Mouse (Mus musculus) small intestine, adult 2 months (tissue): ENCODE measurements around the gene Izumo1r. TPM values are rescaled to one million over a fixed set of nuclear protein-coding genes. Genes with fewer than 3 reads are reported as not detected.
A peak's percentile ranks its signal among the peaks of the same experiment; 100 is the strongest.

Source experiments
- H3K27ac ChIP-seq: fragments of 200-500 bp; 2 replicates; pipeline ENCODE4 v1.5.1; 2012; ENCODE audit warnings: low read depth, low read length, control low read depth, inconsistent platforms; ENCODE audit not compliant: insufficient read depth
- H3K27me3 ChIP-seq: fragments of 200-500 bp; 2 replicates; pipeline ENCODE4 v1.6.1; 2012; ENCODE audit warnings: mild to moderate bottlenecking, moderate library complexity, low read length, inconsistent platforms; ENCODE audit not compliant: control insufficient read depth, insufficient read depth
- H3K36me3 ChIP-seq: fragments of 200-500 bp; 2 replicates; pipeline ENCODE4 v1.6.1; 2012; ENCODE audit warnings: mild to moderate bottlenecking, low read length, control low read depth, inconsistent platforms; ENCODE audit not compliant: control insufficient read depth, insufficient read depth
- H3K4me1 ChIP-seq: fragments of 200-500 bp; 2 replicates; pipeline ENCODE4 v1.6.1; 2012; ENCODE audit warnings: low read length, inconsistent platforms, mixed read lengths; ENCODE audit not compliant: control insufficient read depth, insufficient read depth, insufficient read length
- H3K4me3 ChIP-seq: fragments of 200-500 bp; 2 replicates; pipeline ENCODE4 v1.5.1; 2012; ENCODE audit warnings: low read depth, mild to moderate bottlenecking, control low read depth, inconsistent platforms, low read length, moderate library complexity
- CTCF ChIP-seq: fragments of 200-500 bp; IDR thresholded peaks from 2 replicates; pipeline ENCODE4 v1.5.1; 2012; ENCODE audit warnings: low read depth, mild to moderate bottlenecking, control low read depth, inconsistent platforms, low read length, moderate library complexity, mixed read lengths; ENCODE audit not compliant: insufficient replicate concordance, insufficient read length; ENCODE audit errors: extremely low read depth
- POLR2A ChIP-seq: fragments of 200-500 bp; IDR thresholded peaks from 2 replicates; pipeline ENCODE4 v1.6.1; 2012; ENCODE audit warnings: low read depth, mild to moderate bottlenecking, control low read depth, inconsistent platforms, low read length, moderate library complexity
- WGBS: fragments of 180-500 bp; shearing (Covaris S2); methylation state at CpG from one replicate; pipeline ENCODE4 v1.1.7; 2018; 5-methylcytosine and 5-hydroxymethylcytosine counted together
- polyA plus RNA-seq: library from polyadenylated mRNA; depleted of rRNA; stranded (reverse); fragments of >200 nt; gene quantifications from 2 replicates; pipeline ENCODE4 v1.2.3, GENCODE M21; 2012

Izumo1r gene
- polyA plus RNA-seq, 1 experiment, result 3.1 TPM

- Histone ChIP-seq H3K27ac (no peak overlapping the region), H3K36me3 (no peaks in the 10 kb centered on the region), H3K4me1 (no peaks in the 10 kb centered on the region), H3K27me3 (no peaks in the 10 kb centered on the region), H3K4me3 (no peak overlapping the region)
- WGBS, result 81% methylated on average over 5 of the region's 5 CpGs
- TF ChIP-seq CTCF (no peak), POLR2A (no peak)
These were observed 27.8 kb downstream of the Izumo1r start for GRCm38 (mm10) chr9:14875743-14876507.

GRCm38 (mm10) chr9:14872181-14872930 is 31.4 kb downstream of the Izumo1r start:
- TF ChIP-seq POLR2A (no peak), CTCF (no peak)
- H3K27ac ChIP-seq, result no peak overlapping the region
- 61% methylated on average over 17 of the region's 17 CpGs for WGBS

GRCm38 (mm10) chr9:14871536-14871935 is 32.2 kb downstream of the Izumo1r start:
- Histone ChIP-seq H3K27ac (no peak overlapping the region), H3K36me3 (no peaks in the 10 kb centered on the region), H3K27me3 (no peaks in the 10 kb centered on the region), H3K4me1 (no peaks in the 10 kb centered on the region), H3K4me3 (no peak overlapping the region)
- TF ChIP-seq CTCF, result no peak
- no peak for TF ChIP-seq POLR2A
- WGBS, result 49% methylated on average over 3 of the region's 3 CpGs

More at GRCm38 (mm10) chr9:14872181-14872930, 31.4 kb downstream of the Izumo1r start:
- no peak overlapping the region for H3K4me3 ChIP-seq
- H3K4me1 ChIP-seq, result no peaks in the 10 kb centered on the region
- no peaks in the 10 kb centered on the region for H3K27me3 ChIP-seq
- no peaks in the 10 kb centered on the region for H3K36me3 ChIP-seq

GRCm38 (mm10) chr9:14870802-14871201 is 32.9 kb downstream of the Izumo1r start:
- WGBS, result 87% methylated on average over 10 of the region's 10 CpGs
- no peak overlapping the region for H3K4me3 ChIP-seq
- no peaks in the 10 kb centered on the region for H3K4me1 ChIP-seq
- TF ChIP-seq POLR2A, result no peak
- no peak for TF ChIP-seq CTCF
- no peak overlapping the region for H3K27ac ChIP-seq
- H3K36me3 ChIP-seq, result no peaks in the 10 kb centered on the region
- no peaks in the 10 kb centered on the region for H3K27me3 ChIP-seq

- TF ChIP-seq CTCF (no peak), POLR2A (no peak)
- no peaks in the 10 kb centered on the region for H3K36me3 ChIP-seq
- WGBS, result 97% methylated on average over 2 of the region's 2 CpGs
- no peaks in the 10 kb centered on the region for H3K4me1 ChIP-seq
- H3K27ac ChIP-seq, result no peak overlapping the region
- no peak overlapping the region for H3K4me3 ChIP-seq
- no peaks in the 10 kb centered on the region for H3K27me3 ChIP-seq
These were observed 33.4 kb downstream of the Izumo1r start for GRCm38 (mm10) chr9:14870377-14870776.

GRCm38 (mm10) chr9:14868326-14868725 is 35.4 kb downstream of the Izumo1r start:
- H3K4me1 ChIP-seq, result no peaks in the 10 kb centered on the region
- H3K27me3 ChIP-seq, result no peaks in the 10 kb centered on the region
- WGBS, result 91% methylated on average over 8 of the region's 8 CpGs
- no peaks in the 10 kb centered on the region for H3K36me3 ChIP-seq
- H3K4me3 ChIP-seq, result no peak overlapping the region
- H3K27ac ChIP-seq, result no peak overlapping the region
- TF ChIP-seq CTCF (no peak), POLR2A (no peak)

GRCm38 (mm10) chr9:14866957-14867356 is 36.8 kb downstream of the Izumo1r start:
- Histone ChIP-seq H3K27me3 (0 out of 2 replicates have a peak, but pooled peaks cover under 1% of the 10 kb centered on the region), H3K27ac (no peak overlapping the region), H3K4me1 (no peaks in the 10 kb centered on the region), H3K36me3 (no peaks in the 10 kb centered on the region), H3K4me3 (no peak overlapping the region)
- 28% methylated on average over 7 of the region's 7 CpGs for WGBS
- peak; percentile 40; the same call in 1 of the 2 replicates for TF ChIP-seq CTCF
- TF ChIP-seq POLR2A, result no peak
